In the genomic region with DNA sequence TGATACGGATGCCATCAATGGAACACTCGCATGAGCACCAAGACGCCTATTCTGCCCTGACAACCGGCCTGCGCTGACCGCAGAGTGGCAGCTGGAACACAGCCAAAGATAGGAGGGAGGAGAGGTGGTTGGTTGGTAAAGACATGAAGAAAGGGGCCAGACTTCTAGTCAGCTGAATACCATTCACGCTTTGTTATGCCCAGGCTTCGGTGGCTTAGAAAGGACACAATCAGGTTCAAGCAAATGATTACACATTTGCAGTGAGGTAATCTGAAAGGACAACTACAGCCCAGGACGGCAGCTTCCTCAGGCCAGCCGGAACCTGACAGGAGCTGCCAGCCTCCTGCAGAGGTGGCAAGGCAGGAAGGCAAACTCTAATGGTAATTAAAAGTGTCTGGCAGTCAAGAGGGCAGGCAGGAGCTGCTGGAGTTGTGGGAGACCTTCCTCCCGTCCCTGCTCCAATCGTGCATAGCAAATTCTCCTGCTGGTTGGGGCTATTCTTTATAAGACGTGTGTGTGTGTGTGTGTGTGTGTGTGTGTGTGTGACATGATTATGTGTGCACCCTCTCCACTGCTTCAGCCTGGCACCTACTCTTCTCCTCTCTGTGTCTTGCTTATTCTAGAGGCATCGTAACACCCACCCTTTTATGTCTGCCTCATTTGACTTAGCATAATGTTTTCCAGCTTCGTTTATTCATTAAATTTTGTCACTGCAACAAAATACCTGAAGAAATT, we compare ENCODE assay signal across 11 mouse cellular contexts.
DNase-seq lines count a peak whose midpoint lies in the region; ATAC-seq lines count a peak whose summit lies in the region.
"Had no signal": no experiment of that assay in that cellular context is flagged by ENCODE, and none has a peak within 500 bp of the region (broad histone marks: within the 10 kb centered on the region; RNA-seq: fewer than 3 reads in every experiment).

No protein-coding gene starts in this region.

- whole genome bisulfite sequencing in heart, embryonic 13.5 days, result 29% methylated on average over 15 of the region's 15 CpGs
- 23% methylated on average over 15 of the region's 15 CpGs for WGBS in heart, embryonic 15.5 days
- 30% methylated on average over 15 of the region's 15 CpGs for WGBS in neural tube, embryonic 12.5 days

- H3K4me2 ChIP-seq in heart, embryonic 13.5 days, result peak overlapping the region; percentile 59
- H3K4me2 ChIP-seq in heart, embryonic 15.5 days, result peak overlapping the region; percentile 50
- H3K4me2 ChIP-seq in neural tube, embryonic 12.5 days (replicated peaks), result peak overlapping the region; percentile 20; the same call in 1 of the 2 replicates
- H3K4me2 ChIP-seq: embryonic facial prominence, embryonic 12.5 days had no signal

- no peaks in the 10 kb centered on the region for H3K9me3 ChIP-seq in heart, embryonic 13.5 days
- no peaks in the 10 kb centered on the region for H3K9me3 ChIP-seq in heart, embryonic 15.5 days (replicated peaks)
- H3K9me3 ChIP-seq in neural tube, embryonic 12.5 days, result no peaks in the 10 kb centered on the region
- H3K9me3 ChIP-seq: embryonic facial prominence, embryonic 12.5 days had no signal

- H3K9ac ChIP-seq in heart, embryonic 13.5 days, result peak overlapping the region; percentile 62
- no peak overlapping the region for H3K9ac ChIP-seq in heart, embryonic 15.5 days
- no peak overlapping the region for H3K9ac ChIP-seq in neural tube, embryonic 12.5 days
- H3K9ac ChIP-seq: embryonic facial prominence, embryonic 12.5 days had no signal

- no peak for ATAC-seq in heart, embryonic 13.5 days (ENCODE audit: extremely low read depth, insufficient number of reproducible peaks, low FRiP score, low TSS enrichment)
- no peak for ATAC-seq in heart, embryonic 15.5 days (replicated peaks; ENCODE audit: insufficient number of reproducible peaks, insufficient read depth, low FRiP score, low read depth)
- ATAC-seq in neural tube, embryonic 12.5 days (ENCODE audit: low FRiP score, low read depth), result peak; percentile 65

- no peaks in the 10 kb centered on the region for H3K36me3 ChIP-seq in heart, embryonic 13.5 days
- H3K36me3 ChIP-seq in heart, embryonic 15.5 days, result no peaks in the 10 kb centered on the region
- H3K36me3 ChIP-seq in neural tube, embryonic 12.5 days, result no peaks in the 10 kb centered on the region
- H3K36me3 ChIP-seq: embryonic facial prominence, embryonic 12.5 days; G1E had no signal

- H3K4me1 ChIP-seq in heart, embryonic 13.5 days, result peaks cover 17% of the 10 kb centered on the region
- peaks cover 11% of the 10 kb centered on the region for H3K4me1 ChIP-seq in heart, embryonic 15.5 days (replicated peaks)
- peaks cover 11% of the 10 kb centered on the region for H3K4me1 ChIP-seq in neural tube, embryonic 12.5 days
- H3K4me1 ChIP-seq: embryonic facial prominence, embryonic 12.5 days had no signal

- peak overlapping the region; percentile 64 for H3K27ac ChIP-seq in heart, embryonic 13.5 days (replicated peaks)
- peak overlapping the region; percentile 67 for H3K27ac ChIP-seq in heart, embryonic 15.5 days
- H3K27ac ChIP-seq in neural tube, embryonic 12.5 days, result no peak overlapping the region
- H3K27ac ChIP-seq: embryonic facial prominence, embryonic 12.5 days had no signal

- H3K27me3 ChIP-seq in heart, embryonic 13.5 days (replicated peaks), result no peaks in the 10 kb centered on the region
- H3K27me3 ChIP-seq in heart, embryonic 15.5 days, result no peaks in the 10 kb centered on the region
- no peaks in the 10 kb centered on the region for H3K27me3 ChIP-seq in neural tube, embryonic 12.5 days (replicated peaks)
- H3K27me3 ChIP-seq: embryonic facial prominence, embryonic 12.5 days had no signal

- peak overlapping the region; percentile 22; the same call in 1 of the 2 replicates for H3K4me3 ChIP-seq in heart, embryonic 13.5 days
- H3K4me3 ChIP-seq in heart, embryonic 15.5 days, result peak overlapping the region; percentile 24; the same call in 1 of the 2 replicates
- H3K4me3 ChIP-seq in neural tube, embryonic 12.5 days, result no peak overlapping the region
- H3K4me3 ChIP-seq: embryonic facial prominence, embryonic 12.5 days had no signal

- no peak for DNase-seq in heart, adult 8-10 months (ENCODE audit: low spot score)
- peak; percentile 52 for DNase-seq in kidney, postnatal 14 days
- no peak for DNase-seq in left cerebral cortex, adult 11 months (ENCODE audit: low spot score)
- no peak for DNase-seq in layer of hippocampus, adult 18-20 months (ENCODE audit: low spot score in 2 of 2)
- DNase-seq in layer of hippocampus, postnatal 36 days, result no peak
- DNase-seq: layer of hippocampus, adult 9-11 months had no signal
